Mouse (Mus musculus) megakaryocyte, embryonic 14.5 days (primary cell): ENCODE data around the gene Gpnmb.

ENCODE experiments used
- FLI1 ChIP-seq: IDR thresholded peaks from 2 replicates; pipeline ENCODE4 v1.6.1; 2012; ENCODE audit warnings: low read length, inconsistent platforms, mixed read lengths
- GATA1 ChIP-seq: IDR thresholded peaks from 3 replicates; pipeline ENCODE4 v1.6.1; 2012; ENCODE audit warnings: mixed read lengths, low read length, inconsistent platforms, borderline replicate concordance

DNA sequence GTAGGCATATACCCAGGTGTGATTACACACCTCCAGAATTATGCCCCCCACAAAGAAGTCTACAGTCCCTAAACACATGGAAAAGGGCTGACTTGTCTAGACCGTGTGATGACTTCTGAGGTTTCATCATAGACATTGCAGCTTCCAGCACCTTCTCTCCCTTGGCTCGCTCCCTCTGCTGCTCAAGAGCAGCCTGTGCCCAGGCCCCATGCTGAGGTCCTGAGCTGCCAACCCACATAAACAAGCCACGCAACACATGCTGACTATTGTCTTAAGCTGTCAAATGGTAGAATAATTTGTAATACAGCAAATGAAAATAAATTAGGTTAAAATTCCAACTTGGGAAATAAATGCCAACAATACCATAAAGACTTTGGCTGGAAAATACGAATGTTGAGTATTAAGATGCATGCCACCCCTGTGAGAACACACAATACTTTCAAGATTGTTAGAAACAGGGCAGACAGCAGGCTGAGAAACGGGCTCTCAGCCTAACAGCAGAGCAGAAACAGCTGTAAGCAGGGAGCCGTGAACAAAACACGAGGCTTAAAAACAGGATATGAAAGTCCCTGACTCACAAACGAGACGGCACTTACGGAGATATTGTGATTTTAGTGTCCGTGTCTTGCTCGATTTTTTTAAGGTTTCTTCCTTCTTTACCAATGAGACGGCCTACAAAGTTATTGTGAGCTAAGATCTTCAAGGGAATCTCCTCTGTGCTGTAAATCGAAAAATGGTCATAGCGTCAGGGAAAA is 70.6 kb downstream of the Gpnmb start:
- TF ChIP-seq GATA1 (no peak), FLI1 (no peak)
